Mouse (Mus musculus): Measurements from ENCODE around the gene Emg1.
"Not testable (repeated sequence)": the region's sequence is repeated elsewhere in the genome, so short reads cannot be mapped to it uniquely, and the experiment has no call there.

Gene Emg1

GRCm38 (mm10) chr6:124682291-124682690 lies 29.7 kb downstream of the Emg1 start:
- DNase-seq (ENCODE audit: low read depth, low spot score) = not testable (repeated sequence)

GRCm38 (mm10) chr6:124679486-124679885 lies 32.5 kb downstream of the Emg1 start:
- no peak for DNase-seq (ENCODE audit: low read depth, low spot score)

GRCm38 (mm10) chr6:124678769-124679168 lies 33.2 kb downstream of the Emg1 start:
- no peak for DNase-seq (ENCODE audit: low read depth, low spot score)

- DNase-seq (ENCODE audit: low read depth, low spot score) = no peak
These were observed 35.8 kb downstream of the Emg1 start for GRCm38 (mm10) chr6:124676171-124676570.

GRCm38 (mm10) chr6:124674591-124674990 lies 37.4 kb downstream of the Emg1 start:
- no peak for DNase-seq (ENCODE audit: low read depth, low spot score)

GRCm38 (mm10) chr6:124673619-124674018 lies 38.4 kb downstream of the Emg1 start:
- DNase-seq (ENCODE audit: low read depth, low spot score) = no peak

GRCm38 (mm10) chr6:124672100-124672499 lies 39.9 kb downstream of the Emg1 start:
- no peak for DNase-seq (ENCODE audit: low read depth, low spot score)

- no peak for DNase-seq (ENCODE audit: low read depth, low spot score)
These were observed 41.6 kb downstream of the Emg1 start for GRCm38 (mm10) chr6:124670281-124670900.

- DNase-seq (ENCODE audit: low read depth, low spot score) = no peak
These were observed 42.6 kb downstream of the Emg1 start for GRCm38 (mm10) chr6:124669234-124669859.

- DNase-seq (ENCODE audit: low read depth, low spot score) = no peak
These were observed 47.0 kb downstream of the Emg1 start for GRCm38 (mm10) chr6:124665011-124665410.

- DNase-seq (ENCODE audit: low read depth, low spot score) = peak; percentile 33
These were observed 47.7 kb downstream of the Emg1 start for GRCm38 (mm10) chr6:124664256-124664655.

GRCm38 (mm10) chr6:124663424-124663795 lies 48.6 kb downstream of the Emg1 start:
- peak; percentile 30 for DNase-seq (ENCODE audit: low read depth, low spot score)

- DNase-seq (ENCODE audit: low read depth, low spot score) = peak; percentile 99
These were observed 49.2 kb downstream of the Emg1 start, which contains the start of gene Lpcat3 for GRCm38 (mm10) chr6:124662477-124663423. Gene Lpcat3 (plus strand): TSS chr6:124663027.

- DNase-seq (ENCODE audit: low read depth, low spot score) = no peak
These were observed 50.0 kb downstream of the Emg1 start for GRCm38 (mm10) chr6:124661995-124662394.

GRCm38 (mm10) chr6:124661156-124661806 lies 50.7 kb downstream of the Emg1 start:
- DNase-seq (ENCODE audit: low read depth, low spot score) = no peak

GRCm38 (mm10) chr6:124658067-124658466 lies 53.9 kb downstream of the Emg1 start:
- no peak for DNase-seq (ENCODE audit: low read depth, low spot score)

GRCm38 (mm10) chr6:124655893-124656292 lies 56.1 kb downstream of the Emg1 start:
- DNase-seq (ENCODE audit: low read depth, low spot score) = no peak
